Mouse (Mus musculus) hindlimb bud, embryonic 11.5 days (tissue): ENCODE results near the gene Proser3.

ENCODE experiments used
- DNase-seq: peaks from one replicate; pipeline ENCODE4 v3.0.0-alpha.2; 2012; ENCODE audit warnings: low read depth, low spot score; ENCODE audit errors: extremely low spot score

Proser3 gene

GRCm38 (mm10) chr7:30552102-30553020 lies at the start of gene Proser3, which contains the start of gene Hspb6:
Gene Proser3 (minus strand): TSS chr7:30552299.
Gene Hspb6 (plus strand): TSS chr7:30552178.
- peak; percentile 94 for DNase-seq

- DNase-seq = no peak
Observed at GRCm38 (mm10) chr7:30600651-30601050, 48.6 kb upstream of the Proser3 start.

GRCm38 (mm10) chr7:30599933-30600353 lies 47.8 kb upstream of the Proser3 start:
- no peak for DNase-seq

GRCm38 (mm10) chr7:30598786-30599185 lies 46.7 kb upstream of the Proser3 start, which contains the start of gene Zbtb32:
Gene Zbtb32 (minus strand): TSS chr7:30598909.
- no peak for DNase-seq

- DNase-seq = no peak
Observed at GRCm38 (mm10) chr7:30596811-30597210, 44.7 kb upstream of the Proser3 start.

- no peak for DNase-seq
Observed at GRCm38 (mm10) chr7:30596093-30596492, 44.0 kb upstream of the Proser3 start.

GRCm38 (mm10) chr7:30594510-30595024 lies 42.5 kb upstream of the Proser3 start:
- DNase-seq = no peak

- no peak for DNase-seq
Observed at GRCm38 (mm10) chr7:30593579-30594509, 41.7 kb upstream of the Proser3 start.

- DNase-seq = no peak
Observed at GRCm38 (mm10) chr7:30592772-30593423, 40.8 kb upstream of the Proser3 start.

- DNase-seq = no peak
Observed at GRCm38 (mm10) chr7:30591605-30591951, 39.5 kb upstream of the Proser3 start.

- no peak for DNase-seq
Observed at GRCm38 (mm10) chr7:30590927-30591604, 39.0 kb upstream of the Proser3 start.

- peak; percentile 67 for DNase-seq
Observed at GRCm38 (mm10) chr7:30589435-30590301, 37.6 kb upstream of the Proser3 start.

GRCm38 (mm10) chr7:30588676-30589434 lies 36.8 kb upstream of the Proser3 start, which contains the start of gene Kmt2b:
Gene Kmt2b (minus strand): TSS chr7:30588726.
- peak; percentile 85 for DNase-seq

GRCm38 (mm10) chr7:30587842-30588667 lies 36.0 kb upstream of the Proser3 start:
- no peak for DNase-seq

- DNase-seq = no peak
Observed at GRCm38 (mm10) chr7:30586455-30587020, 34.4 kb upstream of the Proser3 start.

- DNase-seq = no peak
Observed at GRCm38 (mm10) chr7:30585170-30585569, 33.1 kb upstream of the Proser3 start.

GRCm38 (mm10) chr7:30584339-30584738 lies 32.2 kb upstream of the Proser3 start:
- DNase-seq = no peak
